Mouse (Mus musculus) liver, adult 2 months (tissue): Measurements from ENCODE around the gene Kcng1. TPM values are rescaled to one million over a fixed set of nuclear protein-coding genes. Genes with fewer than 3 reads are reported as not detected.

Experiments
- DNase-seq: peaks from one replicate; pipeline ENCODE4 v3.0.0-alpha.2; 2011; ENCODE audit warnings: low read depth, low spot score; ENCODE audit errors: extremely low read depth
- H3K27ac ChIP-seq: fragments of 200-500 bp; replicated peaks from 2 replicates; pipeline ENCODE4 v1.5.1; 2012; ENCODE audit warnings: low read depth, mild to moderate bottlenecking, control low read depth, inconsistent platforms, low read length; ENCODE audit not compliant: insufficient read depth
- H3K27me3 ChIP-seq: fragments of 200-500 bp; 2 replicates; pipeline ENCODE4 v1.6.1; 2012; ENCODE audit warnings: mild to moderate bottlenecking, moderate library complexity, low read length, inconsistent platforms; ENCODE audit not compliant: control insufficient read depth, insufficient read depth
- H3K36me3 ChIP-seq: fragments of 200-500 bp; 2 replicates; pipeline ENCODE4 v1.6.1; 2012; ENCODE audit warnings: low read length, inconsistent platforms; ENCODE audit not compliant: control insufficient read depth, insufficient read depth
- H3K4me1 ChIP-seq: fragments of 200-500 bp; 2 replicates; pipeline ENCODE4 v1.6.1; 2011; ENCODE audit warnings: low read length; ENCODE audit not compliant: control insufficient read depth, insufficient read depth
- H3K4me3 ChIP-seq: fragments of 200-500 bp; 2 replicates; pipeline ENCODE4 v1.5.1; 2011; ENCODE audit warnings: low read depth, mild to moderate bottlenecking, control low read depth, low read length, moderate library complexity; ENCODE audit not compliant: insufficient read depth
- H3K79me2 ChIP-seq: fragments of 200-500 bp; 2 replicates; pipeline ENCODE4 v1.6.1; 2012; ENCODE audit warnings: inconsistent platforms, mild to moderate bottlenecking, low read length, moderate library complexity; ENCODE audit not compliant: control insufficient read depth, insufficient read depth
- H3K9ac ChIP-seq: fragments of 200-500 bp; 2 replicates; pipeline ENCODE4 v1.6.1; 2012; ENCODE audit warnings: low read depth, mild to moderate bottlenecking, control low read depth, inconsistent platforms, low read length
- CTCF ChIP-seq: fragments of 200-500 bp; IDR thresholded peaks from 2 replicates; pipeline ENCODE4 v1.5.1; 2011; ENCODE audit warnings: low read depth, low read length, control low read depth
- POLR2A ChIP-seq: fragments of 200-500 bp; IDR thresholded peaks from 2 replicates; pipeline ENCODE4 v1.6.1; 2011; ENCODE audit warnings: low read length, control low read depth; ENCODE audit not compliant: insufficient read depth; ENCODE audit errors: extremely low read depth
- WGBS: fragments of 180-500 bp; shearing (Covaris S2); methylation state at CpG from one replicate; pipeline ENCODE4 v1.1.7; 2018; 5-methylcytosine and 5-hydroxymethylcytosine counted together
- polyA plus RNA-seq: library from polyadenylated mRNA; depleted of rRNA; stranded (reverse); fragments of >200 nt; gene quantifications from 2 replicates; pipeline ENCODE4 v1.2.3, GENCODE M21; 2012
- total RNA-seq: library from RNA; depleted of rRNA; stranded (reverse); fragments of >200 nt; gene quantifications from 2 replicates; pipeline ENCODE4 v1.2.3, GENCODE M21; 2014

Gene Kcng1
- total and polyA plus RNA-seq, 2 experiments: not detected

DNA sequence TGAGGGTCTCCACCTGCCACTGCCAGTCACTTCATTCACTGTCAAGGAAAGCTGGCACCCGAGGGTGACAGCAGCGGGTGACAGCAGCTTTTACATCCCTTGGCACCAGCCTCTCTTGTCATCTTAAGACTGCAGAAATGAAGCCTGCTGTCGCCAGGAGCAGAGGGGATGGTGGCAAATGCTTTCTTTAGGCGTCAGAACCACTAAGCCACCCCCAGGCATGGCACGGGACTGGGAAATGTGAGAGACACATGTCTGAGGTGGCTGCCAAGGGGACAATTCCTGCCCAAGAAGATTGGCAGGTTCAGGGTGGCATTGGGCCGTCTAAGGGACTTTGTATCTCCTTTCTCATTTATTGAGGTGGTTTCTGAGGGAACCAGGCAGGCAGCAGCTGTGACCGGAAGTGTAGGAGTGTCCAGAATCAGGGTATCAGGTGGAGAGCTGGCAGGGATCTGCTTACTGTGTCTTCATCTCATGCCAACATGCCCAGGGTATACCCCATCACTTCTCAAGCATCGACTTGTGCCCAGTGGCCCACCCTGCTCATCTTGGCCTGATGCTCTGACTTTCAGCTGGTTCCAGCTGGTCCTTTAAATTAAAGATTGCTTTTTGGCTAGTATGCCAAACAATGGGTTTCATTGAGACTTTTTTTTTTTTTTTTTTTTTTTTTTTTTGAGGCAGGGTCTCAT, 33.2 kb downstream of the Kcng1 start:
- Histone ChIP-seq H3K4me1 (no peaks in the 10 kb centered on the region), H3K4me3 (no peak overlapping the region), H3K36me3 (no peaks in the 10 kb centered on the region), H3K79me2 (no peaks in the 10 kb centered on the region), H3K9ac (no peak overlapping the region), H3K27ac (no peak overlapping the region), H3K27me3 (no peaks in the 10 kb centered on the region)
- no peak for DNase-seq
- 83% methylated on average over 8 of the region's 8 CpGs for WGBS
- TF ChIP-seq POLR2A (no peak), CTCF (no peak)

DNA sequence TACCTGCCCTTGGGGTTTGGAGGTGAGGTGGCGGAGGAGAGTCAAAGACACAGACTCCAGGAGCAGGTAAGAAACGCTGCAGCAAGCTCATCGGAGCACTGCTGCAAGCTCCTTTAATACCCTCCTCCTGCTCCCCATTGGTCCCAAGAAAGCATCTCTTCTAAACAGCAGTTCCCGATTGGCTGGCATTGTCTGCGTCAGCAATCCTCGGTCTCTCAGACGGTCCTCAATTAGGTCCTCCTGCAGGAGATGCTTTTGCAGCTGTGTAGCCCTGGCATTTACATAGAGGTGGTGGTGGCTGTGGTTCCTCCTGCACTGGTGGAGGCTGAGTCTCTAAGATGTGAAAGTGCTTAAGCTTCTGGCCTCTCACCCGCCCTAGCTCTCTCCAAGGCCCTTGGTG, 36.0 kb downstream of the Kcng1 start:
- H3K4me3 ChIP-seq: no peak overlapping the region
- H3K79me2 ChIP-seq: no peaks in the 10 kb centered on the region
- no peaks in the 10 kb centered on the region for H3K4me1 ChIP-seq
- H3K27me3 ChIP-seq: no peaks in the 10 kb centered on the region
- H3K36me3 ChIP-seq: no peaks in the 10 kb centered on the region
- H3K9ac ChIP-seq: no peak overlapping the region
- DNase-seq: no peak
- H3K27ac ChIP-seq: no peak overlapping the region
- WGBS: 43% methylated on average over 8 of the region's 8 CpGs
- TF ChIP-seq POLR2A (no peak), CTCF (no peak)

DNA sequence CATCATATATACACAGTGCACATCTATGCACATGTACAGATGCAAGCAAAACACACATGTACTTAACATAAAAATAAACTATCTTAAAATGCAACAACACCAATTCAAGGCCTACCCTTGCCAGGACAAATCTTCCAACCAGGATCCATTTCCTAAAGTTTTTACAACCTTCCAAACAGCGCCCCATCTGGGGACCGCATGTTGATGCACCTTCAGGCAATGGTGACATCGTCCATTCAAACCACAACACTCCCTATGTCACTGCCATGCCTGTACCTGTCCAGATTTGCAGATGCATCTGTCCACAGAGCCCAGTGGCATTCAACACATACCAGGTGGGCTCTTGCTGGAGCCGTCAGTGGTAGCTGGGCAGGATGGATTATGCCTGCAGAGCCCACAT, 38.3 kb downstream of the Kcng1 start:
- Histone ChIP-seq H3K79me2 (no peaks in the 10 kb centered on the region), H3K4me1 (no peaks in the 10 kb centered on the region), H3K27me3 (no peaks in the 10 kb centered on the region), H3K36me3 (no peaks in the 10 kb centered on the region), H3K4me3 (no peak overlapping the region), H3K9ac (no peak overlapping the region), H3K27ac (no peak overlapping the region)
- no peak for DNase-seq
- TF ChIP-seq POLR2A: no peak
- 80% methylated on average over 4 of the region's 4 CpGs for WGBS

DNA sequence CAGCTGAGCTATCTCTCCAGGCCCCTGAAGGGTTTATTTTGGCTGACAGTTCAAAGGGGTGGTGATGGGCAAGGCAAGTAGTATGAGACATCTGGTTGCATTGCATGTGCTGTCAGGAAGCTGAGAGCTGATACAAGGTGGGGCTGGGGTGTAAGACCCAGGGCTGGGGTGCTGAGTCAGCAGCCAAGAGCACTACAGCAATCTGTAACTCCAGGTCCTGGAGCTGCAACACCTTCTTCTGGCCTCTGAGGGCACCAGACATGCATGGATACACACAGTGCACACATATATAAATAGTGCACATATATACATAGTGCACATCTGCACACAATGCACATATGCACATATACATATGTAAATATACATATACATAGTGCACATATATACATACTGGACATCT, 38.7 kb downstream of the Kcng1 start:
- no peaks in the 10 kb centered on the region for H3K27me3 ChIP-seq
- no peak for DNase-seq
- TF ChIP-seq CTCF (no peak), POLR2A (no peak)
- no peaks in the 10 kb centered on the region for H3K4me1 ChIP-seq
- no peak overlapping the region for H3K9ac ChIP-seq
- H3K79me2 ChIP-seq: no peaks in the 10 kb centered on the region
- no peaks in the 10 kb centered on the region for H3K36me3 ChIP-seq
- H3K27ac ChIP-seq: no peak overlapping the region
- no peak overlapping the region for H3K4me3 ChIP-seq

DNA sequence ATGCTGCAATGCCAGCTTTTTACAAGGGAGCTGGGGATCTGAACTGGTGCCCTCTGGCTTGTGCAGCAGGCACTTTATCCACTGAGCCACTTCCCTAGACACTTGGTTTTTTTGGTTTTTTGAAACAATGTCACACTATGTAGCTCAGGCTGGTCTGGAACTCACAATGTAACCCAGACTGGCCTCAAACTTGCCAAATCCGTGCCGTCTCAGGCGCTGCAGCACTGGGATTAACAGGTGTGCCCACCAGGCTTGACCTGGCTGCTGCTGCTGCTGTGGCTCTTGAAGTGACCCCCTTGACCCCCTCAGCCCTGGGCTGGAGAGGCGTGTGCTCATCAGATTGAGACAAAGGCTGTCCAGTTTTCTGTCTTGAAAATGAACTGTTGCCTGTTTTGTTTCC, 43.2 kb downstream of the Kcng1 start:
- no peaks in the 10 kb centered on the region for H3K27me3 ChIP-seq
- no peaks in the 10 kb centered on the region for H3K79me2 ChIP-seq
- no peak overlapping the region for H3K4me3 ChIP-seq
- H3K36me3 ChIP-seq: no peaks in the 10 kb centered on the region
- H3K9ac ChIP-seq: no peak overlapping the region
- H3K4me1 ChIP-seq: no peaks in the 10 kb centered on the region
- H3K27ac ChIP-seq: no peak overlapping the region
- WGBS: 88% methylated on average over 4 of the region's 4 CpGs
- DNase-seq: no peak
- TF ChIP-seq CTCF: no peak
- TF ChIP-seq POLR2A: no peak

DNA sequence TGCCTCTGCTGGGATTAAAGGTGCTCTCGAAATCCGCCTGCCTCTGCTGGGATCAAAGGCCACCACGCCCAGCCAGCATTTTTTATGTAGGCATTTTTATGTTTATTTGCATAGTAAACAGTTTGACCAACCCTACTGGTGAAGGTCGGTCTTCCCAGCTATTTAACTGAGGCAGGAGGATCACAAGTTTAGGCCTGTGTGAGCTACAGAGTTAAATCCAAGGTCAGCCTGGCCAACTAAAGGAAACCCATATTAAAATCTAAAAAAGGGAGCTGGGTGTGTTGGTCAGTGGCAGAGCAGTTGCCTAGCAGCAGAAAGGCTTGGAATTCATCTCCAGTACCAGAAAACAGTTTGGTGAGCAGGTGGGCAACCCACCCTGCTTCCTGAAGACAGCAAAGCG, 48.2 kb downstream of the Kcng1 start:
- Histone ChIP-seq H3K9ac (no peak overlapping the region), H3K36me3 (no peaks in the 10 kb centered on the region), H3K27me3 (no peaks in the 10 kb centered on the region), H3K4me3 (no peak overlapping the region), H3K4me1 (peaks cover 15% of the 10 kb centered on the region), H3K27ac (no peak overlapping the region), H3K79me2 (peaks cover 28% of the 10 kb centered on the region)
- TF ChIP-seq CTCF: no peak
- no peak for TF ChIP-seq POLR2A
- WGBS: 70% methylated on average over 5 of the region's 5 CpGs
- DNase-seq: no peak
